Mouse (Mus musculus): ENCODE measurements around the gene Rsc1a1.

DNA sequence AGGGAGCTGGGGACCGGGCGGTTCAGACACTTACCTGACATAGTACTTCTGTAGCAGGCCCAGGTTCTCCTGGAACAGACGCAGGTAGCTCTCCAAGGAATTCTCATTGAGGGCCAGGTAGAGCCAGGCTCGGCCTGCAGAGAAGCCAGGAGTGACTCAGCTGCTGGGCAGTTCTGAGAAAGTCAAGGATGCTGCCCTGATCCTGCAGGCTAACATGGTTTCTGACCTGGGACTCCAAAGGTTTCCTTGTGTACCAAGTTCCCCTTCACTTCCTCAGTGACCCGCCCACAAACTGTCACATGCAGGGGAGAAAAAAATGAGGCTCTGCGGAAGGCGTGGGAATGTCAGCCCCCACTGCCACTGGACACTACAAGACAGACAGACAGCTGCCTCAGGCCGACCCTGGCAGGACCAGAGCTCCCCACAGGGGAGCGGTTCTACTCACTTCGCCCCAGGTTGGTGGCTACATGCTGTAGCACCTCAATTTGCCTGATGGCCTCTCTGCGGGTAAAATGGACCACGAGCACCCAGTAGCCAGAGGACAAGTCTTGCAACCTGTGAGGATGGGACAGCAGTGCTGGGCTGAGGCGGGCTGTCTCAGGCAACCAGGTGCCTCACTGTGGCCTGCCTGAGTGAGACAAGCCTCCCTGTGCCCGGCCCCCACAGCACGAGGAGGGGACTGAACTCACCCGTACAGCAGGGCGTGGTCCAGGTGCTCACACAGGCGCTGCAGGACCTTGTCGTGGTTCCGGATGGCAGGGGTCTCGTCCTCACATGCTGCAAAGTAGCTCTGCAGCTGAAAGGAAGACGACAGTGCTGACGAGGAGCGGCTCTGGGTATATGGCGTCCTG is 43.2 kb downstream of the Rsc1a1 start:
- TF ChIP-seq POLR2A (IDR thresholded peaks at IDR 0.05; ENCODE audit: borderline replicate concordance, low read depth, low read length) = no peak
- TF ChIP-seq CTCF (IDR thresholded peaks at IDR 0.05; ENCODE audit: low read depth, low read length) = no peak
